Mouse (Mus musculus) gastrocnemius, adult 18-20 months (tissue): ENCODE measurements at regions not wholly inside any gene's neighbourhood (a gene's known extent, or its start where the extent isn't known, plus 50 kb on each side); places are given as distances from the start of the nearest gene placed in this dataset.

Source experiments
- DNase-seq: peaks from one replicate; pipeline ENCODE4 v3.0.0; 2021; ENCODE audit warnings: low spot score

DNA sequence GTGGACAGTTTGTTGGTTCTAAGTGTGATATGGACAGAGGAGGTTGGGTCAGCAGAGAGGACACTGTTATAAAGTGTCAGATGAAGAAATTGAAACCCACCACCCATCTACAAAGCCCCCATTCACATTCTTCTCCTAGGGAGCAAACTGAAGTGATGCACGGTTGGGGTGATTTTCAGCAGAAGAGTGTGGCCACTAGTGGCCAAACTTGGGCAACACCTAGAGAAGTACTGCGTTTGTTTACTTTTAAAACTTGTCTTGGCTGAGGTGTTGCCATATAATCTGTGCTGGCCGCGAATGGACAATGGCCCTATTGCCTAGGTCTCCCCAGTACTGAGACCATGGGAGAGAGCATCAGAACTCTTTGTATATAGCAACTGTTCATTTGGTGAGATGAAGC is 150.8 kb upstream of the Cox10 start:
- DNase-seq, result no peak

GRCm38 (mm10) chr11:64220888-64221287 is 141.6 kb upstream of the Cox10 start:
- DNase-seq, result no peak

GRCm38 (mm10) chr11:64217181-64217580 is 137.9 kb upstream of the Cox10 start:
- DNase-seq, result no peak

DNA sequence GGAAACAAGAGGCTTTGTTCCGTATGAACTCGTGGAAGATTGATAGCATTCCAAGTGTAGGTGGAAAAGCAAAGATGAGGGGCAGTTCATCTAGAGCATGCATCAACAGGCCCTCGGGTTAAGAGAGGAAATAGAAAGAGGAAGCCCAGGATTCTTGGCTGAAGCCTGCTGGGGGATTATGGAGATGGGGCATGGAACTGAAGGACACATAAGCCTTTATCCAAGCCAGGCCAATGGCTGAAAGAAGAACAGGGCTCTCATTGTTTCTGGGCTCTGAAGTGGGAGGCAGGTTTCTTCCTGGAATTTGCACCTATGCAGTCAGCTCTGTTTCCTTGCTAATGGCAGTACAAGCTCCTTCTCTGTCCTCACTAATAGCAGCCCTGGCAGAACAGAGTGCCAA is 131.6 kb upstream of the Cox10 start:
- no peak for DNase-seq

GRCm38 (mm10) chr11:64208306-64208705 is 129.0 kb upstream of the Cox10 start:
- DNase-seq, result no peak

GRCm38 (mm10) chr11:64207358-64207864 is 128.1 kb upstream of the Cox10 start:
- DNase-seq, result no peak

GRCm38 (mm10) chr11:64206155-64206554 is 126.9 kb upstream of the Cox10 start:
- no peak for DNase-seq

GRCm38 (mm10) chr11:64205069-64205468 is 125.8 kb upstream of the Cox10 start:
- DNase-seq, result no peak

- DNase-seq, result no peak
Observed at GRCm38 (mm10) chr11:64204305-64204704, 125.0 kb upstream of the Cox10 start.

- DNase-seq, result no peak
Observed at GRCm38 (mm10) chr11:64200874-64201273, 121.6 kb upstream of the Cox10 start.

DNA sequence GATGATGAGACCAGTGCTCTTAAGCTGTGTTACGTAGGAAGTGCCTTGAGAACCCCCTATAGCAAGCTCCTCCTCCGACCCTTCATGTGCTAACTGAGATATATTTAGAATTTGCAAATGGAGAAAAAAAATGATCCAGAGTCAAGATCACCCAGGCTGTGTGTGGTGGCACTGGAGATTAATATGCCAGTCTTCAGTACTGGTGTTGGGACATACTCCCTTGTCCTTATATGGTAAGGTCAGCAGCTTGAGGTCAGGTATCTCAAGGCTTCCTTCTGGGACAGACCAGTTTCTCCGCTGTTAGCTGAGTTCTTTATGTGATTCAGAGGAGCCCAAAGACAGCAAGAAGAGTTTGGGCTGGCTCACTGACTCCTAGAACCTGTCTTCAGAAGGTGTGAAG is 116.0 kb upstream of the Cox10 start:
- no peak for DNase-seq

DNA sequence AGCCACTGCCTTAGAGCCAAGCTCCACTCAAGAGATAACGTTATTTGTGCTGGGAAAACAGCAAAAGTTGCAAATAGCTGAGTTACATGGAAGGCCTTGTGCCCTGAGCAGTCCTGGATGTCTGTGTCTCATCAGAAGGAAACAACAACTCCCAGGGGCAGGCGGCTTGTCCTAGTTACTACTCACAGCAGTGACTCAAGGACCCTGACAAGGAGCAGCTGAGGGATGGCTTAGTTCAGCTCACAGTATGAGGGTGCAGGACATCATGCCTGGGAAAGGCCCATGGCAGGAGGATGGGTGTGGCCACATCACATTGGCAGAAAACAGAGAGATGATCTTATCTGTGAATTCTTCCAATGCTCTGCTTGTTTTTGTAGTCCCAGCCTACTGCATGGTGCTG is 109.4 kb upstream of the Cox10 start:
- no peak for DNase-seq

GRCm38 (mm10) chr11:64187488-64188444 is 108.5 kb upstream of the Cox10 start:
- no peak for DNase-seq

DNA sequence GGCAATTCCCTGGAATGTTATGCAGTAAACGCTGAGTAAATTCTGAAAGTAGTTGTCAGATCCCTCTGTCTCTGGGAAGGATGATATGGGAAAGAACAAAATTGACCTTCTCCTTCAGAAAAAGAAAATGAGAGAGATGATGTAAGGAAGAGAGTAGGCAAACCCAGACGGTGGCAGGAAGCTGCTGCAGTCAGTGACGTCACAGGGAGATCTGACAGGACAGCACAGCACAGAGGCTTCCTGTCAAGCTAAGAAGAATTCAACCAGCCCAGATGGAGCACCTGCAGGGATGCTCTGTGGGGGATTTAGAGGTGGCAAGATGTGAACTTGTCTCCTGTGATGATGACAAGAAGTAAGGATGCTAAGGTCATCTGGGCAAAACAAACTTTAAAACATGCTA is 107.7 kb upstream of the Cox10 start:
- no peak for DNase-seq

DNA sequence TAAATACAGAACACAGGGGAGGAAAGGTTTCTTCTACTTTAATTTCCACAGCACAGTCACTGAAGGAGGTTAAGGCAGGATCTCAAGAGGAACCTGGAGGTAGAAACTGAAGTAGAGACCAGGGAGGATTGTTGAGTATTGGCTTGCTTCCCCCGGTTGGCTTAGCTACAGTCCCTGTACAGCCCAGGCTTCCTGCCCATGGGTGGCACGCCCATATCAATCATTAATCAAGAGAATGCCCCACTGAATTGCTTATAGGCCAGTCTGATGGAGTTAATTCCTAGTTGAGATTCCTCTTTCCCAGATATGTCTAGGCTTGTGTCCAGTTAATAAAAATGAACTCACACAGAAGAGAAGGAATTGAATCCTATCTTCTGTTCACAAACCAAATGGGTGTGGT is 107.3 kb upstream of the Cox10 start:
- no peak for DNase-seq

- DNase-seq, result no peak
Observed at GRCm38 (mm10) chr11:64180036-64180435, 100.8 kb upstream of the Cox10 start.

DNA sequence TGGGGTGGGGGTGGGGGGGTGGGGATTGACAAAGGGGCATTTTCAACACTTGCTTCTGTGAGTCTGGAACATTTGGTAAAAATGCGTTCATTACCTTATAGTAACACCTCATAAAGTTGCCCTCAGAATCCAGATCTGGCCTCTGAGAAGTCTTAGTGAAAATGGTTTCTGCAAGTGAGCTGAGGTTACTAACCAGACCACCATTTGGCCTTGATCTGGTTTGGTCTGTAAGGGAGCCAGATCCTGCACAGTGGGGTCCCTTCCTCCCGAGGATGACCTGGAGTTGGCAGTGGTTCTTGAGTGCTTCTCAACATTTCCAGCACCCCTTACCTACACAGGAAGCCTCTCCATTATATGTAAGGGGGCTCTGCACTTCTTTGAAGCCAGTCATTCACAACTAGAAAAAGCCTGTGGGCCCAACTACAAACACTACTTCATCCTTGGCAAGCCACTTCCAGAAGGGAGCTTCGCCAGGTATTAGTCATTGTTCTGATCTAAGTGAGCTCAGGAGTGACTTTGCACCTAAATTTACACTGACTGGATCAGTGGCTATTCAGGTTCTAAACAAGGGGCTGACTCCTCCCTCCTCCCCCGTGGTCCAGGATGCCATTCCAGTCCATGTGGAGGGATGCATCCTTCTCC is 94.3 kb upstream of the Cox10 start:
- no peak for DNase-seq

- DNase-seq, result no peak
Observed at GRCm38 (mm10) chr11:64172926-64173325, 93.7 kb upstream of the Cox10 start.

DNA sequence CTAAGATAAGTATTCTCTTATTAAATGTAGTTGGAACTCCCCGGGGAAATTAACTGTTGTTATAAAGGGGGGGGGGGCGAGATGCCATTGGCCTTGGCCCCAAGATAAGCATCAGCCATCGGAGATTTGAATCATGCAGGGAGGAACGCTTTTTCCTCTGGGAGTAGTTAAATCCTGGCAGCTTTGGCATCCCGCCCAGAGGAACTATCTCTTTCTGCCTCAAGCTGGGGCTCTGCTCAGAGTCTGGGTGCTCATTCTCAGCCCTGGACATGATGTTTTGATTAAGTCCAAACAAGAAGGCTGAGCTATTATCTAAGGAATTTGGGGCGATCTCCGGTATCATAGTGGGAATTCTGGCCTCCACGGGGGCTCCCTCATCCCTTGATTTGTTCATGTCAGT is 89.4 kb upstream of the Cox10 start:
- DNase-seq, result no peak

GRCm38 (mm10) chr11:64164796-64165195 is 85.5 kb upstream of the Cox10 start:
- no peak for DNase-seq

- no peak for DNase-seq
Observed at GRCm38 (mm10) chr11:64158281-64158680, 79.0 kb upstream of the Cox10 start.

- no peak for DNase-seq
Observed at GRCm38 (mm10) chr11:64156640-64157039, 77.4 kb upstream of the Cox10 start.

DNA sequence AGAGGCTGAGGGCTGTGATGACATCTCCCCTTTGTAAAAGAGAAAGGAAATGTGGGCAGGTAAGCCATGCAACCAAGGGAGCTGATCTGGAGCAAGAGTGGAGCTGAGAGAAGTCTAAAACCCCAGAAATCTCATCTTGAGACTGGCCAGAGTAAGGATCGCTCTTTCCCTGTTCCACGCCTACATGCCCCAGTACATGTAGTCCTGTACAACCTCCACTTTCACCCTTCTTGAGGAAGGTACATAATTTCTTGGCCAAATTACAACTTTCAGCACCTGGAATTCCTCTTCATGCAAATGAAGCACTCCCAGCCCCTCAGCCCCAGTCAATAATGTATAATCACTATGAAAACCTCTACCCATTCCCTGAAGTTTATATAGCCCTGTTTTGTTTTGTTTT is 60.2 kb upstream of the Cox10 start:
- DNase-seq, result no peak
